Mouse (Mus musculus) liver, postnatal 0 days (tissue): ENCODE data around the gene Tefm.

ENCODE experiments used
- CTCF ChIP-seq: sonication (generic); IDR thresholded peaks from 2 replicates; pipeline ENCODE4 v1.5.1; 2016; ENCODE audit warnings: antibody characterized with exemption, low read depth
- EP300 ChIP-seq: IDR thresholded peaks from 2 replicates; pipeline ENCODE4 v1.6.1; 2016; ENCODE audit warnings: antibody characterized with exemption, low read depth, mild to moderate bottlenecking

DNA sequence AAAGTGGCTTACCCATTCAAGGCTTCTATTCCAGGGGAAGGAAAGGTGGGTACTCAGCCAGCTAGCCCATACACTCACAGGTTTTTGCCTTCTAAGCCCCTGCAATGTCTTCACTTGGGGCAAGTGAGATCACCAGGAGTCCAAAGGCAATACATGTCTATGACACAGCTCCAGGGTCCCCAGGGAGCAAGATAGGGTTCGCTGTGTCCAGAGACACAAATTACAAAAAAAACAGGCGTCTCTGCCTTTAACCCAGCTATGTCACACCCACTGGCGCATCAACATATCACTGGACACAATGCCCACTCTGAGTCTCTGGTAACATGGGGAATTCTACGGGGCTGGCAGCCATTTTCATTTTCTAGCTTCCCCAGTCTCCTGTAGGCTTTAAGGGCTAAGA, 14.0 kb upstream of the Tefm start:
- TF ChIP-seq CTCF (no peak), EP300 (no peak)
